Mouse (Mus musculus) embryo, embryonic 9.5 days (tissue): Measurements from ENCODE around the gene Btnl10.

Experiments
- DNase-seq: peaks from one replicate; pipeline ENCODE4 v3.0.0-alpha.2; 2017; ENCODE audit errors: extremely low spot score

Gene Btnl10

GRCm38 (mm10) chr11:58917745-58918366 lies at the start of gene Btnl10:
TSS of gene Btnl10 (plus strand) at chr11:58917908.
- DNase-seq, result no peak

GRCm38 (mm10) chr11:58867954-58868330 lies 49.8 kb upstream of the Btnl10 start:
- DNase-seq, result no peak

GRCm38 (mm10) chr11:58870961-58871360 lies 46.7 kb upstream of the Btnl10 start:
- DNase-seq, result no peak

GRCm38 (mm10) chr11:58883756-58884155 lies 34.0 kb upstream of the Btnl10 start:
- no peak for DNase-seq

- no peak for DNase-seq
These were observed 27.2 kb upstream of the Btnl10 start for GRCm38 (mm10) chr11:58890511-58890910.

GRCm38 (mm10) chr11:58894456-58894855 lies 23.3 kb upstream of the Btnl10 start:
- DNase-seq, result no peak

- DNase-seq, result no peak
These were observed 20.2 kb upstream of the Btnl10 start for GRCm38 (mm10) chr11:58897485-58897884.

GRCm38 (mm10) chr11:58901080-58901479 lies 16.6 kb upstream of the Btnl10 start:
- DNase-seq, result no peak

GRCm38 (mm10) chr11:58903511-58904409 lies 13.9 kb upstream of the Btnl10 start, which contains the start of gene Zfp39:
TSS of gene Zfp39 (minus strand) at chr11:58904225.
- DNase-seq, result peak; percentile 96

- no peak for DNase-seq
These were observed 13.3 kb upstream of the Btnl10 start for GRCm38 (mm10) chr11:58904410-58904718.

GRCm38 (mm10) chr11:58904838-58905237 lies 12.9 kb upstream of the Btnl10 start:
- peak; percentile 19 for DNase-seq

- no peak for DNase-seq
These were observed 3.9 kb upstream of the Btnl10 start for GRCm38 (mm10) chr11:58913776-58914175.

- DNase-seq, result peak; percentile 47
These were observed 3.2 kb upstream of the Btnl10 start for GRCm38 (mm10) chr11:58914461-58915028.

GRCm38 (mm10) chr11:58916879-58917744 lies 596 bp upstream of the Btnl10 start:
- DNase-seq, result peak; percentile 26

- no peak for DNase-seq
These were observed 1.1 kb downstream of the Btnl10 start for GRCm38 (mm10) chr11:58918759-58919158.

GRCm38 (mm10) chr11:58922420-58922819 lies 4.7 kb downstream of the Btnl10 start:
- no peak for DNase-seq

GRCm38 (mm10) chr11:58926651-58927050 lies 8.9 kb downstream of the Btnl10 start:
- DNase-seq, result no peak

- DNase-seq, result no peak
These were observed 9.3 kb downstream of the Btnl10 start for GRCm38 (mm10) chr11:58927053-58927452.

- peak; percentile 77 for DNase-seq
These were observed 10.3 kb downstream of the Btnl10 start for GRCm38 (mm10) chr11:58927790-58928651.

- DNase-seq, result no peak
These were observed 11.3 kb downstream of the Btnl10 start for GRCm38 (mm10) chr11:58929055-58929454.

GRCm38 (mm10) chr11:58929641-58930040 lies 11.9 kb downstream of the Btnl10 start:
- no peak for DNase-seq
